Mouse (Mus musculus): ENCODE measurements at regions not wholly inside any gene's neighbourhood (a gene's known extent, or its start where the extent isn't known, plus 50 kb on each side); places are given as distances from the start of the nearest gene placed in this dataset.
"Not testable (repeated sequence)": the region's sequence is repeated elsewhere in the genome, so short reads cannot be mapped to it uniquely, and the experiment has no call there.

DNA sequence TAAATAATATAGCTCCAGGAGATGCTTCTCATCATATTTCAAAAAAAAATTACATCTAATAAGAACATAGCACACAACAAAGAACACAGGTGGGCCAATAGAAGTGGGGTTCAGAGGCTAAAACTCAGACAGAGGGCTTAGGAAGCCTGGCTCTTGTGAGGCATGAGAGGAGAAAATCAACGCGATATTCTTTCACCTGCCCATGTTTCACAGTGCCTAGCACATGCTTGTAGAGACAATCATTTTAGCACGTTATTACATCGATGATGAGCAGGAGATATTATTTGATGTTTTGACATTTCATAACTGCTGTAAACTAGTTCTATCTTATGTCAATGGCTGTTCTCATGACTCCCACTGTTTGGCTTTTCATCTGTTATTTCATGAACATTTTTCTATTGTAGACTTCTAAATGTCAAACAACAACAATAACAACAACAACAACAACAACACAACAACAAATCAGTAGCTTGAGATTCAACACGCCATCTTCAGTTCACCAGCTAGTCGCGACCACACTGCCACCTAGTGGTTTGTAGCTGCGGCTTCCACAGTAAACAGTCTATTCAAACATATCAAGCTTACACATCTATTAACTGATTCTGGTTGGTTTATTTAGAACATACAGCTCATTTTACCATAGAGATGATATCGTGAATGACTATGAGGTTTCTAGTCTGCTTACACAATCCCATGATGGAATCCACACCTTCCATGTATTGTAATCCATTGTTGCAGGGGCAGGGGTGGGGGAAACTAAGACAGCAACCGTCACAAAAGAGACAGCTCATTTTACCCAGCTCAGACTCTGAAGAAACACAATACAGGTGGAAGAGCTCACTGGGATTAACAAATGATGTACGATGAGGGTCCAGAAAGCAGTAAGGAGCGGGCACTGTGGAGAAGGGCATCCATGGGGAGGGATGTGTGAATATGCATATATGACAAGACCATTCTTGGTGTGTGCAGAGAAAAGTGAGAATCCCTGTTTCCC is 60.5 kb upstream of the Tmem200a start:
- DNase-seq = peak; percentile 19
- intact Hi-C loops (cut with DNase I; ENCODE audit: low total_unique reads) = loop anchor here (5.0 kb wide), 1 partner anchor 457 kb away; no protein-coding TSS in a partner anchor

DNA sequence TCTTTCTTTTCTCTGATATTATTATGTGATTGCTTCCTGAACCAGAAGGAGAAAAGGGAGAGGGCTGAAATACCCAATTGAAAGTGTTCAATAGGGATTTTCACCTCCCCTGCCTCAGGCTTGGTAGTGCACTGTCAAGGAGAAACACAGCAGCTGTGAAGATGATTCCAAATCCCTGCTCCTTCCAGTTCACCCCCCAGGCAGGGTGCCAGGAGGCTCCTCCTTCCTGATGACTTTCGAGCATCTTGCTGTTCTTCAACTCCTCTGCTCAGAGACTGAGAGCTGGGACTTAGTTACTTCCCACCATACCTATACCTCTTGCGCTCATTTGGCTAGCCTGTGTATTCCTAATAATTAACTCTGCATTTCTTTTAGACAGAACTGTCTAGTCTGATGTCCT is 73.7 kb upstream of the Tmem200a start:
- DNase-seq = peak; percentile 17
- intact Hi-C loops (cut with DNase I; ENCODE audit: low total_unique reads) = no loop called here

DNA sequence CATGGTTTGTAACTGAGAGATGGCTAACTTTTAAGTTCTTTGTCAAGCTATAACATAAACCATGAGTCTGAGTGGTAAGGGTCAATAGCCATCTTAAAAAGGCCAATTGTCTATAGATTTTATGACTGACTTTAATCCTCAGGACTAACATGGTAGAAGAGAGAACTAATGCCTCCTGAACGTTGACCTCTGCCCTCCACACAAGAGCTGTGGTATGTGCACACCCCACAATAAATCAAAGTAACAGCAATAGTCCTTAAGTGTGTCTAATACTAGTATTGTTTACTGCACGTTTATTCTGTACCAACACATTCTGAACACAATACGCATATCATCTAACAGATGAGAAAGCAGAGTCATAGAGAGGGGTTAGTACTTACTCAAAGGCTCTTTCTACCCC is 70.7 kb upstream of the Samd3 start:
- DNase-seq = no peak
- intact Hi-C loops (cut with DNase I; ENCODE audit: low total_unique reads) = no loop called here

DNA sequence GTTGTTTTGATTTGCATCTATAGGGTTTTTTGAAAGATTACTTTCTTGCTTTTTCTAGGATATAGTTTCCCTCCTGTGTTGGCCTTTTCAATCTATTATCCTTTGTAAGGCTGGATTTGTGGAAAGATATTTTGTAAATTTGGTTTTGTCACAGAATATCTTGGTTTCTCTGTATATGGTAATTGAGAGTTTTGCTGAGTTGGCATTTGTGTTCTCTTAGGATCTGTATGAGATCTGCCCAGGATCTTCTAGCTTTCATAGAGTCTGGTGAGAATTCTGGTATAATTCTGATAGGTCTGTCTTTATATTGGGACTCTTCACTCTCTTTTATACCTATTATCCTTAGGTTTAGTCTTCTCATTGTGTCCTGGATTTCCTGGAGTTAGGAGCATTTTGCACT is 68.4 kb upstream of the Samd3 start:
- DNase-seq; intact Hi-C loops (cut with DNase I; ENCODE audit: low total_unique reads): not testable (repeated sequence)

DNA sequence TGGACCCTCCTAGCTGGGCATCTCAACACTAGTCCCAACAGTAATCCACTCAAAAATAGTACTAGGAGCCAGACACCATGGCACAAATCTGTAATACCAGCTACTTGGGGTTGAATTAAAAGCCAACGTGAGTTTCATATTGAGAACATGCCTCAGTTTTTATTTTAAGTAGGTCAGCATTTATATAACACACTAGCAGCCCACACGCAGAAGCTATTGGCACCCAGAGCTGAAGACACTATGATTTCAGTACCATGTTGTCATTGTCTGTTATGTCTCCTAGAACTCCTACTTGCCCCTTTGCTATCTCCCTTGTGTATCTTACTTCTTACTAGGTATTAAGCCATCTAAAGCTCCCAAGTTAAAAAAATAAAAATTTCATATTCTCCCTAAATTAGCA is 65.0 kb upstream of the Samd3 start:
- DNase-seq = no peak
- intact Hi-C loops (cut with DNase I; ENCODE audit: low total_unique reads) = no loop called here

DNA sequence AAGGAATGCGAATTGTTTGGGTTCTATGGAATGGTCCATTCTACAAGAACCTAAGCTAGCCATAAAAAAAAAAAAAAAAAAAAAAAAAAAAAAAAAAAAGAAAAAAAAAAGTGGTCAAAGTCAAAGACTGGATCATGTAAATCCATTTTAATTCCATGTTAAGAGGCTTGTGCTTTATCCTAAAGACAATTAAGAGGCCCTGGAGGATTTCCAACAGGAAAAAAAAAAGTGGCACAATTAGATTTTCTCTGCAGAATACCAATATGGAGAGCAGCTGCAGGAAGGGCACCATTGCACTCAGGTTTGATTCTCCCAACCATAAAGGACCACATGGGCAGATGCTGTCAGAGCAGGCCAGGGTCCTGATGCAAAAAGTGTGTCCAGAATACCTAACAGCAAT is 51.9 kb upstream of the Samd3 start:
- intact Hi-C loops (cut with DNase I; ENCODE audit: low total_unique reads) = no loop called here
- no peak for DNase-seq

DNA sequence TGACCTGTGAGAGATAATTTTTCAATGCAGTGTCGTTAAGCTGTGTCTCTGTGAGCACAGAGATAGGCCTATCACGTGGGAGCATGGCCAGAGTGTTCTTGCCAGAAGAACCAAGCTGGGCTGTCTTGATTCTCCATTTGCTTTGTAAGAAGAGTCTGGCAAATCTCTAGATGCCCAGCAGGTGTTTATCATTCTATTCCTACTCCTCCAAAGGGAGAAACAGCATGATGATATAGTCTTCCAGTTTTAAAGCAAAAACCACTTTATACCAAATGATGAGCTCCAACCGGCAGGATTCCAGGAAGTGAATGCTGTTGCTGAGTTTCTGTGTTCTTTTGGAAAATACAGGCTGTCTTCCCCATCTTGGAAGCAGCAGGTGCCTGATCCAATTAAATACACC is 51.2 kb upstream of the Samd3 start:
- intact Hi-C loops (cut with DNase I; ENCODE audit: low total_unique reads) = no loop called here
- DNase-seq = no peak

Measured in gastrocnemius, postnatal 14 days (tissue).